Mouse (Mus musculus) forebrain, embryonic 11.5 days (tissue): ENCODE measurements around the gene Fhad1. TPM values are rescaled to one million over a fixed set of nuclear protein-coding genes. Genes with fewer than 3 reads are reported as not detected.

Experiments
- ATAC-seq: fragments of 200-750 bp; cut with Nextera tagmentation; replicated peaks from 2 replicates; pipeline ENCODE4 v1.8.0; 2017; ENCODE audit warnings: moderate TSS enrichment; ENCODE audit not compliant: low FRiP score
- DNase-seq: peaks from one replicate; pipeline ENCODE4 v3.0.0-alpha.2; 2017; ENCODE audit warnings: low spot score
- H3K27ac ChIP-seq: fragments of 300-500 bp; sonication (generic); 2 replicates; pipeline ENCODE4 v1.5.1; 2014; ENCODE audit warnings: low read depth, low read length
- H3K27me3 ChIP-seq: fragments of 300-500 bp; sonication (generic); 2 replicates; pipeline ENCODE4 v1.6.1; 2014; ENCODE audit warnings: mild to moderate bottlenecking, low read length, mixed read lengths; ENCODE audit not compliant: control insufficient read depth, insufficient read depth
- H3K36me3 ChIP-seq: fragments of 300-500 bp; sonication (generic); 2 replicates; pipeline ENCODE4 v1.6.1; 2014; ENCODE audit warnings: mild to moderate bottlenecking, low read length, moderate library complexity, mixed read lengths; ENCODE audit not compliant: control insufficient read depth, insufficient read depth
- H3K4me1 ChIP-seq: fragments of 300-500 bp; sonication (generic); replicated peaks from 2 replicates; pipeline ENCODE4 v1.6.1; 2014; ENCODE audit warnings: low read length, mixed read lengths; ENCODE audit not compliant: control insufficient read depth, insufficient read depth
- H3K4me2 ChIP-seq: fragments of 300-500 bp; sonication (generic); 2 replicates; pipeline ENCODE4 v1.6.1; 2014; ENCODE audit warnings: low read depth, mild to moderate bottlenecking, low read length, moderate library complexity, mixed read lengths; ENCODE audit not compliant: severe bottlenecking
- H3K4me3 ChIP-seq: fragments of 300-500 bp; sonication (generic); 2 replicates; pipeline ENCODE4 v1.5.1; 2014; ENCODE audit warnings: low read depth, low read length
- H3K9ac ChIP-seq: fragments of 300-500 bp; sonication (generic); 2 replicates; pipeline ENCODE4 v1.6.1; 2014; ENCODE audit warnings: low read length
- H3K9me3 ChIP-seq: fragments of 300-500 bp; sonication (generic); 2 replicates; pipeline ENCODE4 v1.6.1; 2016; ENCODE audit warnings: low read length, mixed read lengths; ENCODE audit not compliant: control insufficient read depth
- WGBS: fragments of 180-500 bp; shearing (Covaris S2); extraction: QIAGEN DNeasy Blood & Tissue Kit; methylation state at CpG from one replicate; pipeline ENCODE4 v1.1.7; 2014; 5-methylcytosine and 5-hydroxymethylcytosine counted together
- polyA plus RNA-seq: library from polyadenylated mRNA; unstranded; fragments of >200 nt; fragmentation: Nextera tagmentation; extraction: Ambion mirVana; gene quantifications from 2 replicates; pipeline ENCODE4 v1.2.1, GENCODE M21; 2014

Gene Fhad1
- polyA plus RNA-seq, 1 experiment from 2014 or later: 0.57 TPM

- Histone ChIP-seq H3K4me3 (no peak overlapping the region), H3K27me3 (no peaks in the 10 kb centered on the region), H3K4me1 (peaks cover 36% of the 10 kb centered on the region), H3K27ac (peak overlapping the region; percentile 94), H3K36me3 (no peaks in the 10 kb centered on the region), H3K9ac (peak overlapping the region; percentile 16; the same call in 1 of the 2 replicates), H3K4me2 (0 out of 2 replicates have a peak overlapping the region, but pooled peaks have one; percentile 22), H3K9me3 (no peaks in the 10 kb centered on the region)
- 27% methylated on average over 17 of the region's 17 CpGs for WGBS
- DNase-seq (peak; percentile 72), ATAC-seq (peak; percentile 78)
These were observed 113.0 kb downstream of the Fhad1 start for GRCm38 (mm10) chr4:141901711-141902478.

GRCm38 (mm10) chr4:141900421-141900820 is 114.5 kb downstream of the Fhad1 start:
- no peak overlapping the region for H3K9ac ChIP-seq
- H3K27me3 ChIP-seq: no peaks in the 10 kb centered on the region
- H3K4me1 ChIP-seq: peaks cover 36% of the 10 kb centered on the region
- H3K9me3 ChIP-seq: no peaks in the 10 kb centered on the region
- H3K36me3 ChIP-seq: no peaks in the 10 kb centered on the region
- DNase-seq (no peak), ATAC-seq (peak; percentile 31)
- H3K27ac ChIP-seq: peak overlapping the region; percentile 94
- no peak overlapping the region; the same call in 1 of the 2 replicates for H3K4me2 ChIP-seq
- WGBS: 49% methylated on average over 11 of the region's 11 CpGs
- no peak overlapping the region for H3K4me3 ChIP-seq

- H3K36me3 ChIP-seq: no peaks in the 10 kb centered on the region
- H3K27ac ChIP-seq: peak overlapping the region; percentile 94
- H3K9me3 ChIP-seq: no peaks in the 10 kb centered on the region
- no peak overlapping the region for H3K4me3 ChIP-seq
- peak; percentile 45 for ATAC-seq
- no peaks in the 10 kb centered on the region for H3K27me3 ChIP-seq
- 0 out of 2 replicates have a peak overlapping the region, but pooled peaks have one; percentile 21 for H3K4me2 ChIP-seq
- 4% methylated on average over 8 of the region's 8 CpGs for WGBS
- peaks cover 36% of the 10 kb centered on the region for H3K4me1 ChIP-seq
- DNase-seq: peak; percentile 74
- peak overlapping the region; percentile 37; the same call in 1 of the 2 replicates for H3K9ac ChIP-seq
These were observed 114.9 kb downstream of the Fhad1 start for GRCm38 (mm10) chr4:141899936-141900335.

GRCm38 (mm10) chr4:141898905-141899304 is 116.0 kb downstream of the Fhad1 start:
- DNase-seq (no peak), ATAC-seq (no peak)
- no peaks in the 10 kb centered on the region for H3K36me3 ChIP-seq
- H3K27me3 ChIP-seq: no peaks in the 10 kb centered on the region
- no peak overlapping the region; the same call in 1 of the 2 replicates for H3K9ac ChIP-seq
- WGBS: 85% methylated on average over 8 of the region's 8 CpGs
- no peaks in the 10 kb centered on the region for H3K9me3 ChIP-seq
- no peak overlapping the region for H3K4me3 ChIP-seq
- peak overlapping the region; percentile 94 for H3K27ac ChIP-seq
- no peak overlapping the region for H3K4me2 ChIP-seq
- peaks cover 36% of the 10 kb centered on the region for H3K4me1 ChIP-seq

GRCm38 (mm10) chr4:141897838-141898237 is 117.0 kb downstream of the Fhad1 start:
- Histone ChIP-seq H3K27ac (peak overlapping the region; percentile 53; the same call in 1 of the 2 replicates), H3K9ac (no peak overlapping the region), H3K9me3 (no peaks in the 10 kb centered on the region), H3K36me3 (no peaks in the 10 kb centered on the region), H3K27me3 (no peaks in the 10 kb centered on the region), H3K4me1 (peaks cover 34% of the 10 kb centered on the region), H3K4me2 (no peak overlapping the region), H3K4me3 (no peak overlapping the region)
- ATAC-seq (no peak), DNase-seq (no peak)
- 57% methylated on average over 3 of the region's 3 CpGs for WGBS

GRCm38 (mm10) chr4:141897225-141897624 is 117.7 kb downstream of the Fhad1 start:
- no peak overlapping the region for H3K27ac ChIP-seq
- no peak overlapping the region for H3K4me3 ChIP-seq
- H3K36me3 ChIP-seq: no peaks in the 10 kb centered on the region
- DNase-seq (no peak), ATAC-seq (no peak)
- 87% methylated on average over 6 of the region's 6 CpGs for WGBS
- H3K27me3 ChIP-seq: no peaks in the 10 kb centered on the region
- peaks cover 29% of the 10 kb centered on the region for H3K4me1 ChIP-seq
- H3K9ac ChIP-seq: no peak overlapping the region
- no peaks in the 10 kb centered on the region for H3K9me3 ChIP-seq
- H3K4me2 ChIP-seq: 0 out of 2 replicates have a peak overlapping the region, but pooled peaks have one; percentile 11

GRCm38 (mm10) chr4:141895772-141896171 is 119.1 kb downstream of the Fhad1 start:
- no peak for DNase-seq
- Histone ChIP-seq H3K4me2 (no peak overlapping the region), H3K36me3 (no peaks in the 10 kb centered on the region), H3K9ac (no peak overlapping the region), H3K4me1 (peaks cover 20% of the 10 kb centered on the region), H3K27me3 (no peaks in the 10 kb centered on the region), H3K27ac (no peak overlapping the region), H3K4me3 (no peak overlapping the region), H3K9me3 (no peaks in the 10 kb centered on the region)
- 85% methylated on average over 12 of the region's 12 CpGs for WGBS
- ATAC-seq: no peak

GRCm38 (mm10) chr4:141893157-141893784 is 121.6 kb downstream of the Fhad1 start:
- H3K36me3 ChIP-seq: no peaks in the 10 kb centered on the region
- 0 out of 2 replicates have a peak, but pooled peaks cover 4% of the 10 kb centered on the region for H3K4me1 ChIP-seq
- ATAC-seq (no peak), DNase-seq (no peak)
- H3K4me3 ChIP-seq: no peak overlapping the region
- no peaks in the 10 kb centered on the region for H3K27me3 ChIP-seq
- WGBS: 86% methylated on average over 8 of the region's 8 CpGs
- H3K9me3 ChIP-seq: no peaks in the 10 kb centered on the region
- H3K9ac ChIP-seq: no peak overlapping the region
- H3K4me2 ChIP-seq: no peak overlapping the region
- no peak overlapping the region for H3K27ac ChIP-seq
